Mouse (Mus musculus) forebrain, postnatal 0 days (tissue): ENCODE measurements around the gene Ric8b. TPM values are rescaled to one million over a fixed set of nuclear protein-coding genes. Genes with fewer than 3 reads are reported as not detected.

Experiments used
- ATAC-seq: fragments of 200-750 bp; cut with Nextera tagmentation; 2 replicates; pipeline ENCODE4 v1.8.0; 2017; ENCODE audit warnings: mild to moderate bottlenecking, moderate library complexity
- DNase-seq: peaks from one replicate; pipeline ENCODE4 v3.0.0-alpha.2; 2015
- H3K27ac ChIP-seq: fragments of 300-500 bp; sonication (generic); 2 replicates; pipeline ENCODE4 v1.5.1; 2014; ENCODE audit warnings: low read depth, mild to moderate bottlenecking, antibody characterized with exemption, low read length, moderate library complexity, mixed read lengths
- H3K27me3 ChIP-seq: fragments of 300-500 bp; sonication (generic); 2 replicates; pipeline ENCODE4 v1.6.1; 2014; ENCODE audit warnings: mild to moderate bottlenecking, low read length, mixed read lengths; ENCODE audit not compliant: insufficient read depth
- H3K36me3 ChIP-seq: fragments of 300-500 bp; sonication (generic); 2 replicates; pipeline ENCODE4 v1.6.1; 2014; ENCODE audit warnings: mild to moderate bottlenecking, moderate library complexity; ENCODE audit not compliant: insufficient read depth
- H3K4me1 ChIP-seq: fragments of 300-500 bp; sonication (generic); 2 replicates; pipeline ENCODE4 v1.6.1; 2014; ENCODE audit warnings: antibody characterized with exemption; ENCODE audit not compliant: insufficient read depth
- H3K4me2 ChIP-seq: fragments of 300-500 bp; sonication (generic); 2 replicates; pipeline ENCODE4 v1.6.1; 2014; ENCODE audit warnings: low read depth, mild to moderate bottlenecking, moderate library complexity
- H3K4me3 ChIP-seq: fragments of 300-500 bp; sonication (generic); 2 replicates; pipeline ENCODE4 v1.5.1; 2014; ENCODE audit warnings: low read depth, low read length, mixed read lengths
- H3K9ac ChIP-seq: fragments of 300-500 bp; sonication (generic); 2 replicates; pipeline ENCODE4 v1.6.1; 2014; ENCODE audit warnings: mild to moderate bottlenecking
- H3K9me3 ChIP-seq: fragments of 300-500 bp; sonication (generic); 2 replicates; pipeline ENCODE4 v1.6.1; 2016; ENCODE audit warnings: low read length
- CTCF ChIP-seq: sonication (generic); IDR thresholded peaks from 2 replicates; pipeline ENCODE4 v1.5.1; 2016; ENCODE audit warnings: antibody characterized with exemption, control low read depth, low read depth
- WGBS: fragments of 180-500 bp; shearing (Covaris S2); extraction: QIAGEN DNeasy Blood & Tissue Kit; methylation state at CpG from one replicate; pipeline ENCODE4 v1.1.7; 2014; 5-methylcytosine and 5-hydroxymethylcytosine counted together
- polyA plus RNA-seq: library from polyadenylated mRNA; unstranded; fragments of >200 nt; fragmentation: Nextera tagmentation; extraction: Ambion mirVana; gene quantifications from 2 replicates; pipeline ENCODE4 v1.2.1, GENCODE M21; 2015
- total RNA-seq: library from RNA; depleted of rRNA; stranded (reverse); fragments of >200 nt; gene quantifications from 2 replicates; pipeline ENCODE4 v1.2.3, GENCODE M21; 2014

Gene Ric8b
- total and polyA plus RNA-seq, 2 experiments from 2014 or later, result 31.5 to 63.8 TPM

- ATAC-seq (peak; percentile 80), DNase-seq (peak; percentile 32)
- Histone ChIP-seq H3K9me3 (no peaks in the 10 kb centered on the region), H3K4me1 (no peaks in the 10 kb centered on the region; the same call in 1 of the 2 replicates), H3K4me3 (no peak overlapping the region), H3K4me2 (no peak overlapping the region), H3K9ac (no peak overlapping the region), H3K27ac (peak overlapping the region; percentile 68), H3K27me3 (no peaks in the 10 kb centered on the region), H3K36me3 (peaks cover 11% of the 10 kb centered on the region)
- WGBS, result 11% methylated on average over 11 of the region's 11 CpGs
- peak; percentile 33 for TF ChIP-seq CTCF
Measured at GRCm38 (mm10) chr10:85022647-85023312, 105.4 kb downstream of the Ric8b start.

- no peaks in the 10 kb centered on the region for H3K9me3 ChIP-seq
- DNase-seq (peak; percentile 61), ATAC-seq (peak; percentile 78)
- H3K27me3 ChIP-seq, result no peaks in the 10 kb centered on the region
- peaks cover 10% of the 10 kb centered on the region for H3K36me3 ChIP-seq
- no peak overlapping the region for H3K9ac ChIP-seq
- WGBS, result 11% methylated on average over 6 of the region's 6 CpGs
- no peak for TF ChIP-seq CTCF
- peak overlapping the region; percentile 68 for H3K27ac ChIP-seq
- H3K4me3 ChIP-seq, result no peak overlapping the region
- H3K4me2 ChIP-seq, result no peak overlapping the region
- no peaks in the 10 kb centered on the region; the same call in 1 of the 2 replicates for H3K4me1 ChIP-seq
Measured at GRCm38 (mm10) chr10:85023313-85023666, 105.9 kb downstream of the Ric8b start.

- 93% methylated on average over 11 of the region's 11 CpGs for WGBS
- H3K4me3 ChIP-seq, result no peak overlapping the region
- H3K27ac ChIP-seq, result no peak overlapping the region
- no peaks in the 10 kb centered on the region for H3K27me3 ChIP-seq
- no peaks in the 10 kb centered on the region; the same call in 1 of the 2 replicates for H3K4me1 ChIP-seq
- no peak overlapping the region for H3K9ac ChIP-seq
- H3K9me3 ChIP-seq, result no peaks in the 10 kb centered on the region
- DNase-seq (no peak), ATAC-seq (peak; percentile 67; the same call in 1 of the 2 replicates)
- TF ChIP-seq CTCF, result no peak
- no peak overlapping the region for H3K4me2 ChIP-seq
- no peaks in the 10 kb centered on the region for H3K36me3 ChIP-seq
Measured at GRCm38 (mm10) chr10:85025799-85026424, 108.5 kb downstream of the Ric8b start.

- H3K27me3 ChIP-seq, result no peaks in the 10 kb centered on the region
- H3K4me1 ChIP-seq, result no peaks in the 10 kb centered on the region; the same call in 1 of the 2 replicates
- no peaks in the 10 kb centered on the region for H3K9me3 ChIP-seq
- no peaks in the 10 kb centered on the region for H3K36me3 ChIP-seq
- no peak for DNase-seq
- ATAC-seq, result no peak
- no peak overlapping the region for H3K4me3 ChIP-seq
- H3K9ac ChIP-seq, result no peak overlapping the region
- WGBS, result 79% methylated on average over 10 of the region's 10 CpGs
- no peak for TF ChIP-seq CTCF
- no peak overlapping the region for H3K27ac ChIP-seq
- no peak overlapping the region for H3K4me2 ChIP-seq
Measured at GRCm38 (mm10) chr10:85027619-85028175, 110.3 kb downstream of the Ric8b start.

- 24% methylated on average over 8 of the region's 8 CpGs for WGBS
- Histone ChIP-seq H3K9ac (no peak overlapping the region), H3K9me3 (no peaks in the 10 kb centered on the region), H3K4me2 (no peak overlapping the region), H3K4me3 (no peak overlapping the region), H3K27ac (no peak overlapping the region), H3K4me1 (no peaks in the 10 kb centered on the region), H3K36me3 (no peaks in the 10 kb centered on the region), H3K27me3 (no peaks in the 10 kb centered on the region)
- no peak for ATAC-seq
- DNase-seq, result no peak
- no peak for TF ChIP-seq CTCF
Measured at GRCm38 (mm10) chr10:85035131-85035725, 117.8 kb downstream of the Ric8b start.

GRCm38 (mm10) chr10:85038147-85038546 lies 120.7 kb downstream of the Ric8b start:
- ATAC-seq, result no peak
- H3K27ac ChIP-seq, result no peak overlapping the region
- no peaks in the 10 kb centered on the region for H3K36me3 ChIP-seq
- H3K4me3 ChIP-seq, result no peak overlapping the region
- H3K27me3 ChIP-seq, result no peaks in the 10 kb centered on the region
- TF ChIP-seq CTCF, result no peak
- DNase-seq, result no peak
- no peaks in the 10 kb centered on the region for H3K4me1 ChIP-seq
- H3K9me3 ChIP-seq, result no peaks in the 10 kb centered on the region
- 60% methylated on average over 10 of the region's 10 CpGs for WGBS
- H3K4me2 ChIP-seq, result no peak overlapping the region
- H3K9ac ChIP-seq, result no peak overlapping the region

- H3K9ac ChIP-seq, result no peak overlapping the region
- no peak for DNase-seq
- 0 out of 2 replicates have a peak, but pooled peaks cover 4% of the 10 kb centered on the region for H3K27me3 ChIP-seq
- H3K36me3 ChIP-seq, result no peaks in the 10 kb centered on the region
- H3K9me3 ChIP-seq, result no peaks in the 10 kb centered on the region
- no peak overlapping the region for H3K4me3 ChIP-seq
- ATAC-seq, result no peak
- H3K27ac ChIP-seq, result no peak overlapping the region
- no peak for TF ChIP-seq CTCF
- H3K4me1 ChIP-seq, result no peaks in the 10 kb centered on the region
- WGBS, result 85% methylated on average over 5 of the region's 5 CpGs
- no peak overlapping the region for H3K4me2 ChIP-seq
Measured at GRCm38 (mm10) chr10:85038852-85039251, 121.4 kb downstream of the Ric8b start.
